ENCODE assay signal across 8 mouse cellular contexts in genomic region chr13:98891443-98891842, GRCm38 (mm10). TPM values are rescaled to one million over a fixed set of nuclear protein-coding genes. Genes with fewer than 3 reads are reported as not detected.
DNase-seq lines count a peak whose midpoint lies in the region; ATAC-seq and TF ChIP-seq lines count a peak whose summit lies in the region.

No protein-coding gene starts in this region.

- TF ChIP-seq CTCF in hindbrain, postnatal 0 days (IDR thresholded peaks at IDR 0.05; ENCODE audit: low read depth) = no peak

- WGBS in kidney, embryonic 15.5 days = 14% methylated on average over 8 of the region's 8 CpGs
- 21% methylated on average over 8 of the region's 8 CpGs for WGBS in embryonic facial prominence, embryonic 14.5 days
- 25% methylated on average over 8 of the region's 8 CpGs for WGBS in hindbrain, postnatal 0 days
- WGBS in midbrain, embryonic 16.5 days = 24% methylated on average over 8 of the region's 8 CpGs

- H3K27ac ChIP-seq in kidney, embryonic 15.5 days = peak overlapping the region; percentile 33; the same call in 1 of the 2 replicates
- H3K27ac ChIP-seq in embryonic facial prominence, embryonic 14.5 days (replicated peaks; ENCODE audit: low read depth, low read length) = peak overlapping the region; percentile 97; the same call in 1 of the 2 replicates
- peak overlapping the region; percentile 97; the same call in 1 of the 2 replicates for H3K27ac ChIP-seq in hindbrain, postnatal 0 days
- no peak overlapping the region for H3K27ac ChIP-seq in midbrain, embryonic 16.5 days (ENCODE audit: low read length)

- H3K4me1 ChIP-seq in kidney, embryonic 15.5 days = peaks cover 34% of the 10 kb centered on the region
- H3K4me1 ChIP-seq in embryonic facial prominence, embryonic 14.5 days (ENCODE audit: control insufficient read depth, insufficient read depth, low read length) = peaks cover 20% of the 10 kb centered on the region
- peaks cover 12% of the 10 kb centered on the region; the same call in 1 of the 2 replicates for H3K4me1 ChIP-seq in hindbrain, postnatal 0 days (ENCODE audit: insufficient read depth, low read length)
- peaks cover 38% of the 10 kb centered on the region for H3K4me1 ChIP-seq in midbrain, embryonic 16.5 days (ENCODE audit: control insufficient read depth, insufficient read depth, low read length)

- ATAC-seq in kidney, embryonic 15.5 days (replicated peaks; ENCODE audit: low FRiP score) = no peak
- no peak for ATAC-seq in embryonic facial prominence, embryonic 14.5 days (ENCODE audit: low read depth)
- ATAC-seq in hindbrain, postnatal 0 days = no peak
- ATAC-seq in midbrain, embryonic 16.5 days = no peak

- H3K9me3 ChIP-seq in kidney, embryonic 15.5 days (replicated peaks) = no peaks in the 10 kb centered on the region
- H3K9me3 ChIP-seq in embryonic facial prominence, embryonic 14.5 days (ENCODE audit: control insufficient read depth, low read length) = no peaks in the 10 kb centered on the region
- H3K9me3 ChIP-seq in hindbrain, postnatal 0 days (ENCODE audit: low read length) = no peaks in the 10 kb centered on the region
- H3K9me3 ChIP-seq in midbrain, embryonic 16.5 days (replicated peaks; ENCODE audit: control insufficient read depth, low read length, poor library complexity, severe bottlenecking) = no peaks in the 10 kb centered on the region

- no peak for DNase-seq in kidney, postnatal 36 days
- DNase-seq in embryonic facial prominence, embryonic 14.5 days (ENCODE audit: low spot score) = no peak
- DNase-seq in hindbrain, postnatal 0 days (ENCODE audit: low spot score) = no peak
- no peak for DNase-seq in spleen, postnatal 36 days (ENCODE audit: low spot score in 2 of 2)
- no peak for DNase-seq in layer of hippocampus, adult 9-10 months (ENCODE audit: low spot score)
- no peak for DNase-seq in cerebellum, postnatal 10 days

- peak overlapping the region; percentile 86 for H3K4me3 ChIP-seq in kidney, embryonic 15.5 days (replicated peaks)
- H3K4me3 ChIP-seq in embryonic facial prominence, embryonic 14.5 days (ENCODE audit: low read depth, low read length) = peak overlapping the region; percentile 84
- H3K4me3 ChIP-seq in hindbrain, postnatal 0 days (ENCODE audit: low read length) = peak overlapping the region; percentile 78; the same call in 1 of the 2 replicates
- H3K4me3 ChIP-seq in midbrain, embryonic 16.5 days (ENCODE audit: low read depth, low read length) = no peak overlapping the region

- H3K9ac ChIP-seq in kidney, embryonic 15.5 days = no peak overlapping the region
- peak overlapping the region; percentile 90 for H3K9ac ChIP-seq in embryonic facial prominence, embryonic 14.5 days (ENCODE audit: low read depth, low read length)
- H3K9ac ChIP-seq in hindbrain, postnatal 0 days (replicated peaks; ENCODE audit: low read length) = peak overlapping the region; percentile 84; the same call in 1 of the 2 replicates
- no peak overlapping the region for H3K9ac ChIP-seq in midbrain, embryonic 16.5 days (ENCODE audit: low read depth, low read length)

- H3K36me3 ChIP-seq in kidney, embryonic 15.5 days = peaks cover 21% of the 10 kb centered on the region
- peaks cover 21% of the 10 kb centered on the region for H3K36me3 ChIP-seq in embryonic facial prominence, embryonic 14.5 days (ENCODE audit: control insufficient read depth, insufficient read depth, low read length)
- peaks cover 9% of the 10 kb centered on the region for H3K36me3 ChIP-seq in hindbrain, postnatal 0 days (ENCODE audit: insufficient read depth, low read length)
- peaks cover 6% of the 10 kb centered on the region for H3K36me3 ChIP-seq in midbrain, embryonic 16.5 days (ENCODE audit: control insufficient read depth, insufficient read depth, low read length)

- H3K27me3 ChIP-seq in kidney, embryonic 15.5 days = no peaks in the 10 kb centered on the region
- H3K27me3 ChIP-seq in embryonic facial prominence, embryonic 14.5 days (replicated peaks; ENCODE audit: control insufficient read depth, insufficient read depth, low read length) = no peaks in the 10 kb centered on the region
- no peaks in the 10 kb centered on the region for H3K27me3 ChIP-seq in hindbrain, postnatal 0 days (ENCODE audit: insufficient read depth, low read length)
- no peaks in the 10 kb centered on the region for H3K27me3 ChIP-seq in midbrain, embryonic 16.5 days (ENCODE audit: control insufficient read depth, insufficient read depth, low read depth, low read length)

- peak overlapping the region; percentile 68 for H3K4me2 ChIP-seq in kidney, embryonic 15.5 days
- peak overlapping the region; percentile 85 for H3K4me2 ChIP-seq in embryonic facial prominence, embryonic 14.5 days (ENCODE audit: low read depth, low read length)
- H3K4me2 ChIP-seq in hindbrain, postnatal 0 days (ENCODE audit: low read depth, low read length) = peak overlapping the region; percentile 77
- H3K4me2 ChIP-seq in midbrain, embryonic 16.5 days (ENCODE audit: low read length) = peak overlapping the region; percentile 91; the same call in 1 of the 2 replicates

RNA-seq across cellular contexts. Expression of gene Tnpo1, which starts 34.7 kb away (rescaled TPM):
- polyA plus RNA-seq in kidney, embryonic 15.5 days (2015; fragmentation: Nextera tagmentation; extraction: Ambion mirVana) = 69.0 and 77.0 TPM in 2 replicates
- 40.3 and 42.3 TPM in 2 replicates for polyA plus RNA-seq in embryonic facial prominence, embryonic 14.5 days (2014; fragmentation: Nextera tagmentation; extraction: Ambion mirVana)
- 75.1 and 79.2 TPM in 2 replicates for total RNA-seq in hindbrain, postnatal 0 days (2014; rRNA removed)
- 18.7 and 21.6 TPM in 2 replicates for polyA plus RNA-seq in hindbrain, postnatal 0 days (2015; fragmentation: Nextera tagmentation; extraction: Ambion mirVana)
- polyA plus RNA-seq in midbrain, embryonic 16.5 days (2015; fragmentation: Nextera tagmentation; extraction: Ambion mirVana) = 40.8 and 45.2 TPM in 2 replicates

Comparison
In these comparisons a context has a peak if more than half of its experiments do, and no peak if none do; other contexts are left out.
1. H3K9ac ChIP-seq: peak in embryonic facial prominence, embryonic 14.5 days (single experiment) and hindbrain, postnatal 0 days (single experiment); none in kidney, embryonic 15.5 days (single experiment) and midbrain, embryonic 16.5 days (single experiment).
2. Peak in every context shown above with its lines, with median percentiles within 50 percentile points of each other: H3K4me2 ChIP-seq.